Mouse (Mus musculus) macrophage (primary cell): ENCODE measurements at regions not wholly inside any gene's neighbourhood (a gene's known extent, or its start where the extent isn't known, plus 50 kb on each side); places are given as distances from the start of the nearest gene placed in this dataset.

Experiments used
- H3K27ac ChIP-seq: fragments of 350-480 bp; formaldehyde crosslinking; 2 replicates; pipeline ENCODE4 v1.9.0; 2021
- H3K36me3 ChIP-seq: fragments of 350-480 bp; formaldehyde crosslinking; 2 replicates; pipeline ENCODE4 v1.9.0; 2021; ENCODE audit errors: inconsistent target
- H3K4me3 ChIP-seq: fragments of 350-480 bp; formaldehyde crosslinking; 2 replicates; pipeline ENCODE4 v1.9.0; 2021; ENCODE audit errors: inconsistent target
- H3K79me2 ChIP-seq: fragments of 350-480 bp; formaldehyde crosslinking; 2 replicates; pipeline ENCODE4 v1.9.0; 2021; ENCODE audit errors: inconsistent target
- WGBS: methylation state at CpG from one replicate; pipeline ENCODE4 v1.1.7; 2026; ENCODE audit warnings: inconsistent platforms; ENCODE audit not compliant: missing documents; 5-methylcytosine and 5-hydroxymethylcytosine counted together

DNA sequence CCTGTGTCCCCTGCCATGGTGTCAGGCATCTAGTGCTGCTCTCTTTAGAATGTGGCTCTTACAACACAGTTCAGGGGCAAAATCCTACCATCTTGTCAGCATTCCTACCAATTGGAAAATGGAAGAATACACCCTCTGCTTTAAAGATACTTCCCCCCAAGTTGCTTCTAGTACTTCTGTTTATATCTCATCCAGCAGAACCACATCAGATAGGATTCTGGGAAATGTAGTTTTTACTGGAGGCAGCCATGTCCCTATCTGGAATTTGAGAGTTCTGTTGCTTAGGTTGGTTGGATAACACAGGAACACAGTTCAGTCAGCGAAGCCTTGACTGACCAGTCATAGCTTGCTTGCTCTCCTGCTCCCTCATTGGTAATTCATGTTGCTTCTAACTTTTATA, 96.7 kb upstream of the Dazl start:
- no peak overlapping the region for H3K4me3 ChIP-seq
- 100% methylated on average over 1 of the region's 1 CpGs for WGBS
- H3K79me2 ChIP-seq: no peaks in the 10 kb centered on the region
- no peak overlapping the region for H3K27ac ChIP-seq
- H3K36me3 ChIP-seq: no peaks in the 10 kb centered on the region

GRCm38 (mm10) chr17:50391207-50391606, 97.8 kb upstream of the Dazl start:
- Histone ChIP-seq H3K79me2 (no peaks in the 10 kb centered on the region), H3K4me3 (no peak overlapping the region)
- 69% methylated on average over 4 of the region's 4 CpGs for WGBS

DNA sequence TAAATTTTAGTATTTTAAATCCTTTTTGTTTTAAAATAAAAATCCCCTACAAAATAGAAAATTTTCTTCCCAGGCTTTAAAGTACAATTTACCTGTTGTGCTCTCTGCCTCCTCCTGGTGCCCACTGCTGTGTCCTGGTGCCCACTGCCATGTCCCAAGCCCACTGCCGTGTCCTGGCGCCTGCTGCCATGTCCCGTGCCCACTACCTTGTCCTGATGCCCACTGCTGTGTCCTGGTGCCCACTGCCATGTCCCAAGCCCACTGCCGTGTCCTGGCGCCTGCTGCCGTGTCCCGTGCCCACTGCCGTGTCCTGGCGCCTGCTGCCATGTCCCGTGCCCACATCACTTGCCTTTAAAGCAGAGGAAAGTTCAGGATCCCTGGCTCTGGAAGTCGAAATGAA, 98.6 kb upstream of the Dazl start:
- H3K36me3 ChIP-seq: no peaks in the 10 kb centered on the region
- H3K27ac ChIP-seq: no peak overlapping the region
- H3K79me2 ChIP-seq: no peaks in the 10 kb centered on the region
- H3K4me3 ChIP-seq: no peak overlapping the region
- WGBS: 89% methylated on average over 11 of the region's 11 CpGs

More at GRCm38 (mm10) chr17:50391207-50391606, 97.8 kb upstream of the Dazl start:
- H3K36me3 ChIP-seq: no peaks in the 10 kb centered on the region
- H3K27ac ChIP-seq: no peak overlapping the region

DNA sequence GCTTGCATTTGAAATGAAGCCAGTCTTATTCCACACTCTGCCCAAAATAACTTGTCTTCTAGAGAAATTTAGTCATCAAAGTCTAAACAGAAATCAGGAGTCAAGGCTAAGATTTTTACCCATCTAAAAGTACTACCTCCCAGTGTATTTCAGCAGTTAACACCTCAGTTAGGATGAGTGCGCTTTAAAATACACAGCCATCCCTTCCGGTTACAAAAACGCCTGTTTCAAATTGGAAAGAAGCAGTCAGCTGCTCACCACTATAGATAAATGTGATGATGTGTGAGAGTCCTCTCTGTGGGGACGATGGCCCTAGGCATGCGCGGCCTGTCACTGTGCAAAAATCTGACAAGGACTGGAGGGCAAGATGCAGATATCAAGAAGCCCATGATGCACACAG, 99.0 kb upstream of the Dazl start:
- H3K36me3 ChIP-seq: no peaks in the 10 kb centered on the region
- no peak overlapping the region for H3K27ac ChIP-seq
- 94% methylated on average over 6 of the region's 6 CpGs for WGBS
- no peaks in the 10 kb centered on the region for H3K79me2 ChIP-seq
- no peak overlapping the region for H3K4me3 ChIP-seq

GRCm38 (mm10) chr17:50392966-50393365, 99.5 kb upstream of the Dazl start:
- no peak overlapping the region for H3K4me3 ChIP-seq
- 89% methylated on average over 2 of the region's 2 CpGs for WGBS
- H3K27ac ChIP-seq: no peak overlapping the region
- H3K79me2 ChIP-seq: no peaks in the 10 kb centered on the region
- no peaks in the 10 kb centered on the region for H3K36me3 ChIP-seq

GRCm38 (mm10) chr17:50393698-50394097, 100.3 kb upstream of the Dazl start:
- Histone ChIP-seq H3K36me3 (no peaks in the 10 kb centered on the region), H3K4me3 (no peak overlapping the region), H3K27ac (no peak overlapping the region), H3K79me2 (no peaks in the 10 kb centered on the region)
- 95% methylated on average over 3 of the region's 3 CpGs for WGBS

DNA sequence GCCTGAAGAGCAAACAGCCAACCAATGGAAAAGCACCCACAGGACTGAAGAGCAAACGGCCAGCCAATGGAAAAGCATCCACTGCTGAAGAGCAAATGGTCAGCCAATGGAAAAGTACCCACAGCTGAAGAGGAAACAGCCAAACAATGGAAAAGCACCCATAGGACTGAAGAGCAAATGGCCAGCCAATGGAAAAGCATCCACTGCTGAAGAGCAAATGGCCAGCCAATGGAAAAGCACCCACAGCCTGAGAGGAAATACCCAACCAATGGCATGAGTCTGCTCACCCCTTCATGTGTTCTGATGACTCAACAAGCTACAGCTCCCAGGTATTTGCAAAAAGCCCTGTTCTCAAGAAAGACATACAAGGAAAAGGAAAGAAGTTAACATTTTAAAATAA, 101.4 kb upstream of the Dazl start:
- Histone ChIP-seq H3K27ac (no peak overlapping the region), H3K36me3 (no peaks in the 10 kb centered on the region), H3K4me3 (no peak overlapping the region), H3K79me2 (no peaks in the 10 kb centered on the region)
- 100% methylated on average over 1 of the region's 1 CpGs for WGBS

DNA sequence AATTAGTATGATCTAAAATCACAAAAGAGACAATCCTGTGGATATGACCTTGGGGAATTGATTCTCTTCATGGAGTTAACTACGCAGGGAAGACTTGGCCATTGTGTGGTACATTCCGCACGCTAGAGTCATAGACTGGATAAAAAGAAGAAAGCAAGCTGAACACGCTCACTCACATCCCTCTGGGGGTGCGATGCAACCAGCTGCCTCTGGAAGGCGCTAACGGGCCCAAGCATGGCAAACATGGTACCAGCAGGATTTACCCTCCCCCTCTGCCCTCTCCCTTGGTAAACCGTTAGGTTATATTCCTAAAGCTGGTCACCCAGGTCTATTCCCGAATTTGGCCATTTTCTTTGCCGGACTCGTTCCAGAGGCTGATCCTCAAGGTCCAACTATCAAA, 102.2 kb upstream of the Dazl start:
- WGBS: 94% methylated on average over 11 of the region's 11 CpGs
- Histone ChIP-seq H3K27ac (no peak overlapping the region), H3K36me3 (no peaks in the 10 kb centered on the region), H3K79me2 (no peaks in the 10 kb centered on the region), H3K4me3 (no peak overlapping the region)

- 95% methylated on average over 4 of the region's 4 CpGs for WGBS
- Histone ChIP-seq H3K4me3 (no peak overlapping the region), H3K27ac (no peak overlapping the region), H3K36me3 (no peaks in the 10 kb centered on the region), H3K79me2 (no peaks in the 10 kb centered on the region)
Observed at GRCm38 (mm10) chr17:50397324-50397723, 103.9 kb upstream of the Dazl start.

DNA sequence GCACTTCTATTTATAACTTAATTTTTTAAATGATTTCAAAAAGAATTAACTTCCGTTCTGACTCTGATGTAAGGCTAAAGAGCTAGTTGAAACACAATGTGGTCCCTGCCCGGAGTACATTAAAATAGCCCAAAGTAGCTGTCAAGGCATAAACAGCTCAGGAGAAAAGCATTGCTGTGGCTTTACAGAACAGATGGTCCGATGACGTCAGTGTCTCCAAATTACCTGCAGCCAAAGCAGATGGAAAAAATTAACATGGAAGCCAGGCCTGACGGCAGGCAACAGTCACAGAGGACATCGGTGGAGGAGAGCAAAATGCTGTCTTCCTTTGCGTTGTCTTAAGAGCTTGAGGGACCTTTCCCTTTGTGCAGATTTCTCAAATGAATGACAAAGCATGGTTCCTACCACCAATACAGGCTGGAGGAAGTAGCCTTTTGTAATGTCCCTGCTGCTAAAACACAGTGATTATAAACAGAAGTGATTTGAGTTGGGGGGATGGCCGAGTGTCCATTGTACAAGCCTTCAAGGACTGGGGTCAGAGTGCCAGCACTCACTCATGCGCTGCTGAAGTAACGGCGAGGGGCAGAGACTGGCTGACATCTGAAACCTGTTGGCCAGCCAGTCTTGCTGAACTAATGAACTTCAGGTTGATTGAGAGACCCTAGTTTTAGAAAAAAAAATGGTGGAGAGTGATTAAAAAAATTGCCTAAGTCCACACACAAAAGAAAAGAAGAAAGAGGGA, 101.8 kb upstream of the Plcl2 start:
- Histone ChIP-seq H3K27ac (no peak overlapping the region), H3K36me3 (no peaks in the 10 kb centered on the region), H3K79me2 (no peaks in the 10 kb centered on the region), H3K4me3 (no peak overlapping the region)
- WGBS: 90% methylated on average over 11 of the region's 11 CpGs

DNA sequence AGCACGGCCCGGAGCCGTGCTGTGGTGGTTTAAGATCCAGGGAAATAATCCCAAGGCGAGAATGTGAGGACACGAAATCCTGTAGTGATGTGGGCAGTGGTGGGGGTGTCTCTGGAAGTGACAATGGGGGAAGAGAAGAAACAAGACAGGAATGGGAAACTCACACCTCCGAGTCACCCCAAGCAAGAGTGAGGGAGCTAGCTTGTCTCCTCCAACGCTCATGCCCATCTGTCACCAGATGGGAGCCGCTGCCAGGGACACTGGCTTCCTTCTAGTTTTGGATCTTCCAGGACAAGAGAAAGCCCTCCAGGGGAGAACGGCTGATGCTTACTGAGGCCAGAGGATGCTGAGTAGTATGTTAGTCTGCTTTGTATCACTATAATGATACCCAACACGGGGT, 100.6 kb upstream of the Plcl2 start:
- 99% methylated on average over 10 of the region's 10 CpGs for WGBS
- Histone ChIP-seq H3K79me2 (no peaks in the 10 kb centered on the region), H3K36me3 (no peaks in the 10 kb centered on the region), H3K27ac (no peak overlapping the region), H3K4me3 (no peak overlapping the region)

DNA sequence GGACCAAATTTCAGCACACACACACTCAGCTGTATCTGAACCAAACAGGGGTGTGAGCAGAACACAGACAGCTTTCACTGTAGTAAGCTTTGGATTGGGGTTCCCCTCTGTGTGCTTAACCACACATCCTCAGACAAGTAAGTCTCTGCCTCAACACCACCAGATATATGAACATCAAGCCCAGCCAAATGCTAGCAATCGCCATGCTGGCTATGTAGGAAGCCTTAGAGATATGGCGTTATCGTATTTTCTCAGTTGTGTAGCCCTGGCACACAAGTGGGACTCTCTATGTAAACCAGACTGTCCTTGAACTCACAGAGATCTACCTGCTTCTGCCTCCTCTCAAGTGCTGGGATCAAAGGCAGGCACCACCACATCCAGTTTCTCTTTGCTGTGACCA, 99.9 kb upstream of the Plcl2 start:
- Histone ChIP-seq H3K36me3 (no peaks in the 10 kb centered on the region), H3K79me2 (no peaks in the 10 kb centered on the region), H3K4me3 (no peak overlapping the region), H3K27ac (peak overlapping the region; percentile 29; the same call in 1 of the 2 replicates)
- WGBS: 88% methylated on average over 3 of the region's 3 CpGs

DNA sequence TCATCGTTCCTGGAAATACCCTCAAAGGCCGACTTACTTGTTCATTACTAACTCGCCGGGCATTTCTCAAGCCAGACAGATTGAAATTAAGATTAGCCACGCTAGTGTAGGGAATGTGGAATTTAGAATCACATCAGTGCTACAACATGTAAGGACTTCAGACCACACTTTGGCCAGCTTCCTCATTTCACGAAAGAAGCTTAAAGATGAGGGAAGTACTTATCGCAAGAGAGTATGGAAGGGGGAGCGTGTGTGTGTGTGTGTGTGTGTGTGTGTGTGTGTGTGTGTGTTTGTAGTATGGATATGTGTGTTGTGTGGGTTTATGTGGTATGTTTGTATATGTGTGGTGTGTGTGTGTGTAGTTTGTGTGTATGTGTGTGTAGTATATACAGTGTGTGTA, 99.3 kb upstream of the Plcl2 start:
- Histone ChIP-seq H3K36me3 (no peaks in the 10 kb centered on the region), H3K27ac (peak overlapping the region; percentile 29), H3K4me3 (no peak overlapping the region), H3K79me2 (no peaks in the 10 kb centered on the region)
- 2% methylated on average over 8 of the region's 8 CpGs for WGBS

- H3K36me3 ChIP-seq: no peaks in the 10 kb centered on the region
- no peak overlapping the region for H3K27ac ChIP-seq
- H3K4me3 ChIP-seq: no peak overlapping the region
- no peaks in the 10 kb centered on the region for H3K79me2 ChIP-seq
- 93% methylated on average over 3 of the region's 3 CpGs for WGBS
Observed at GRCm38 (mm10) chr17:50410296-50410695, 98.9 kb upstream of the Plcl2 start.

DNA sequence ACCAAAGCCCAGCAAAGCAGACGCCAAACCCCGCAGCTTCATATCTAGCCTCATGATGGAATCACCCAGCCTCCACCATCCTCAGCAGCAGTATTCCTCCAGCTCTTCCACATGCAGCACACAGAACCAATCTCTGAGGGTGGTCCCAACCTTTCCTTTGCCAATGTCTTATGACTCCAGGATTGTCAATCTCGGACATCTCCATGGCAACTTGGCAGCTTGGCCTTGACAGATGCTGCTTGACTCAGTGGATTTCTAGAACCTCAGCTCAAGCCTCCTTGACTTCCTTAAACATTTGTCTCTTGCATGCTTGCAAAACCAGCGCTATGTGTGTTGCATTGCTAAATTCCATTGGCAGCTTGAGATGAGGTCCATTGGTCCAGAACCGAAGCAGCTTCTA, 96.8 kb upstream of the Plcl2 start:
- Histone ChIP-seq H3K27ac (no peak overlapping the region), H3K79me2 (no peaks in the 10 kb centered on the region), H3K4me3 (no peak overlapping the region), H3K36me3 (no peaks in the 10 kb centered on the region)
- 90% methylated on average over 5 of the region's 5 CpGs for WGBS

DNA sequence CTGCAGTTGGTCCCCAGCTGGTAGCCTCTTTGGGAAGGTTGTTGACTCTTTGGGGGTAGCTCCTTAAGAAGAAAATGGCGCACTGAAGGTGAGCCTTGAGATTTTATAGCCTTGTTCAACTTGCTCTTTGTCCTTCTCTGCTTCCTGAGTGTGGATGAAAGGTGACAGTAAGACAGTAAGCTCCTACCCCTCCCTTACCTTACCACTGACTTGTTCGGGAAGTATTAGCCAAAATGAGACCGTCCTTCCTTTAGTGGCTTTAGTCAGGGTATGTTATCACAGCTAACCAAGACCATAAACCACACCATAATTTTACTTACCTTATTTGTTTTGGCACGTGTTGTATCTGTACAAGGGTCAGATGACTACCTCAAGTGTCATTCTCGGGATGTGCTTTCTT, 95.3 kb upstream of the Plcl2 start:
- H3K27ac ChIP-seq: no peak overlapping the region
- H3K4me3 ChIP-seq: no peak overlapping the region
- 96% methylated on average over 5 of the region's 5 CpGs for WGBS
- no peaks in the 10 kb centered on the region for H3K79me2 ChIP-seq
- no peaks in the 10 kb centered on the region for H3K36me3 ChIP-seq
